Mouse (Mus musculus): ENCODE data around the gene Adprh. TPM values are rescaled to one million over a fixed set of nuclear protein-coding genes. Genes with fewer than 3 reads are reported as not detected.

Gene Adprh
- polyA plus RNA-seq, 1 experiment from 2014 or later, result 152 TPM

GRCm38 (mm10) chr16:38462161-38462560, 9.7 kb upstream of the Adprh start:
- Histone ChIP-seq H3K36me3 (replicated peaks) (no peaks in the 10 kb centered on the region), H3K27me3 (replicated peaks) (no peaks in the 10 kb centered on the region), H3K4me1 (no peaks in the 10 kb centered on the region), H3K4me3 (no peak overlapping the region), H3K9ac (no peak overlapping the region), H3K9me3 (no peaks in the 10 kb centered on the region), H3K27ac (no peak overlapping the region), H3K4me2 (no peak overlapping the region)
- no peak for ATAC-seq (replicated peaks)
- 88% methylated on average over 7 of the region's 7 CpGs for WGBS

GRCm38 (mm10) chr16:38461749-38462148, 9.2 kb upstream of the Adprh start:
- Histone ChIP-seq H3K4me1 (no peaks in the 10 kb centered on the region), H3K9me3 (no peaks in the 10 kb centered on the region), H3K4me3 (no peak overlapping the region), H3K27me3 (replicated peaks) (no peaks in the 10 kb centered on the region), H3K9ac (no peak overlapping the region), H3K27ac (no peak overlapping the region), H3K36me3 (replicated peaks) (no peaks in the 10 kb centered on the region), H3K4me2 (no peak overlapping the region)
- ATAC-seq (replicated peaks), result no peak
- 84% methylated on average over 8 of the region's 8 CpGs for WGBS

DNA sequence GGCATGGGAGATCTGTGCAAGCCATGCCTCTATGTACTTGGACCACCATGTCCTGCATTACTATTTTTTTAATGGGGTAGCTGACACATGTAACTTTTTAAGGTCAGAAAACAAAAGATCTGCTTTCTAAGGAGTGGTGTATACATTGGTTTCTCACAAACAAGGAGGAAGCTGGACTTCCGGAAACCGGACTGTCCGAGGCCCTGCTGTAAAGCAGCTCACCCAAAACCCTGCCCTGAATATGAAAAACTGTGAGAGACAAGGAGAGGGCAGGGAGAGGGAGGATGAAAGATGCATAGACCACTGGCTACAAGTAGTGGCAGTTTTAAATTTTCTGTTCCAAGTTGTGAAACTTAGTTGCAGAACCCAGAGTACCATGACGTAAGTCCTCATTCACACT, 7.5 kb upstream of the Adprh start:
- Histone ChIP-seq H3K4me1 (no peaks in the 10 kb centered on the region), H3K36me3 (replicated peaks) (no peaks in the 10 kb centered on the region), H3K9me3 (no peaks in the 10 kb centered on the region), H3K4me2 (no peak overlapping the region), H3K4me3 (no peak overlapping the region), H3K9ac (no peak overlapping the region), H3K27ac (no peak overlapping the region), H3K27me3 (replicated peaks) (no peaks in the 10 kb centered on the region)
- WGBS, result 86% methylated on average over 4 of the region's 4 CpGs
- ATAC-seq (replicated peaks), result no peak

DNA sequence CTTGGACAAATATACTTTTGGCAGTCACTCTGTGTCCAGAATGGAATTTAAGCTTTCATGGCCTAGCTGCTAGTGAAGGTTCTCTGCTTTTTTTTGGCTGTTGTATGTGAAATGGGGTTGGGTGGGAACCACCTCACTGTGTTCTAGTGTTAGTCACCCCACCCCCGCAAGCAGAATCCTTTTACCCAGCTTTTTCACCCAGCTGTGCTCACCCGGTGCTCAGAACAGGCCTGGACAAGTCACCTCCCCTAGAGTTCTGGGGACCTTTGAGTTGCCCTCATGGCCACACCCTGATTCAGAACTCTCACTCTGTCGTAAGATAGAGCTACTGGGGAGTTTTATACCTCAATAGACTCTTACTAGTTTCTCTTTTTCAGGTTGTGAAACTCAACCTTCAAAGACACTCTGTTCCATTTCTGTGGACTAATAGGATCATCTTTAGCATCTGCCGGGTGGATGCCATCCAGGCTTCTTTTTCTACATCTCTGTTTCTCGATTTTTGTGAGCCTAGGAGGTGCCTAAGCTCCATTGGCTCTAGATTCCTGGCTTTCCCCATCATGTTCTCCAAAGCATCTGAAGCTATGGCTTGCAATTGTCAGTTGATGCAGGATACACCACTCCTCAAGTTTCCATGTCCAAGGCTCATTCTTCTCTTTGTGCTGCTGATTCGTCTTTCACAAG, 6.2 kb upstream of the Adprh start:
- H3K4me1 ChIP-seq, result no peaks in the 10 kb centered on the region
- H3K9me3 ChIP-seq, result no peaks in the 10 kb centered on the region
- no peak overlapping the region for H3K27ac ChIP-seq
- H3K9ac ChIP-seq, result no peak overlapping the region
- no peak overlapping the region for H3K4me2 ChIP-seq
- WGBS, result 77% methylated on average over 6 of the region's 6 CpGs
- H3K4me3 ChIP-seq, result no peak overlapping the region
- H3K36me3 ChIP-seq (replicated peaks), result no peaks in the 10 kb centered on the region
- H3K27me3 ChIP-seq (replicated peaks), result no peaks in the 10 kb centered on the region
- ATAC-seq (replicated peaks), result no peak

DNA sequence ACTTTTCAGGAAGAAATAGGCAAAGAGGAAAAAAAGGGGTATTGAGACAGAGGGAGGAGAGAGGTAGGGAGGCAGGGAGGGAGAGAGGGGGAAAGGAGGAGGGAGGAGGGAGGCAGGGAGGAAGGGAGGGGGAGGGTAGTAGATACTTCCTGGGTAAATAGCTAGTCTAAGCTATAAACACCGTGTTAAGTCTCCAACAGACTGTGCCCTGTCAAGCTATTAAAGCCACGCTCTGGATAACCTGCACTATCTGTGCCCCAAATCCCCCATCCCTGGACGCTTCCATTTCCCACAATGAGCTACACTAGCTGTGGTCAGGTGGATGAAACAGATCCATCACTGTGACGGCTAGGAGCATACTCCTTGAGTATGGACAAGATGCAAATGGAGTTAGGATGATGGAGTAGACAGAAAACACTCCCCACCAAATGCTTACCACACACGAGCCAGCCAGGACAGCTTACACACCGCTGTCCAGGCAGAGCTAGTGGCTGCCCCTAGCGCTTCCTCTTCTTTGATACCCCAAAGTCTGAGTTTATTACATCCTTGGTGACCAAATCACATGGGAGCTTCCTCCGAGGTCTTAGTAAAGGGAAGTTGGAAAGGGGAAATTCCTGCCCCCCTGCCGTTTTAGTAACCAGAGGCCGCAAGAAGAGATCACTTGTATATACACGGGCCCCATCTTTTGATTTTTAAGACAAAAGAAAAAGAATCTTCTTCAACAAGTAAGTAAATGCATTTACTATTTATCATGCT, 4.5 kb upstream of the Adprh start:
- Histone ChIP-seq H3K27ac (no peak overlapping the region), H3K4me3 (no peak overlapping the region), H3K4me1 (peaks cover 1% of the 10 kb centered on the region), H3K9ac (no peak overlapping the region), H3K4me2 (no peak overlapping the region), H3K9me3 (no peaks in the 10 kb centered on the region), H3K27me3 (replicated peaks) (no peaks in the 10 kb centered on the region), H3K36me3 (replicated peaks) (no peaks in the 10 kb centered on the region)
- no peak for ATAC-seq (replicated peaks)
- WGBS, result 66% methylated on average over 11 of the region's 11 CpGs

DNA sequence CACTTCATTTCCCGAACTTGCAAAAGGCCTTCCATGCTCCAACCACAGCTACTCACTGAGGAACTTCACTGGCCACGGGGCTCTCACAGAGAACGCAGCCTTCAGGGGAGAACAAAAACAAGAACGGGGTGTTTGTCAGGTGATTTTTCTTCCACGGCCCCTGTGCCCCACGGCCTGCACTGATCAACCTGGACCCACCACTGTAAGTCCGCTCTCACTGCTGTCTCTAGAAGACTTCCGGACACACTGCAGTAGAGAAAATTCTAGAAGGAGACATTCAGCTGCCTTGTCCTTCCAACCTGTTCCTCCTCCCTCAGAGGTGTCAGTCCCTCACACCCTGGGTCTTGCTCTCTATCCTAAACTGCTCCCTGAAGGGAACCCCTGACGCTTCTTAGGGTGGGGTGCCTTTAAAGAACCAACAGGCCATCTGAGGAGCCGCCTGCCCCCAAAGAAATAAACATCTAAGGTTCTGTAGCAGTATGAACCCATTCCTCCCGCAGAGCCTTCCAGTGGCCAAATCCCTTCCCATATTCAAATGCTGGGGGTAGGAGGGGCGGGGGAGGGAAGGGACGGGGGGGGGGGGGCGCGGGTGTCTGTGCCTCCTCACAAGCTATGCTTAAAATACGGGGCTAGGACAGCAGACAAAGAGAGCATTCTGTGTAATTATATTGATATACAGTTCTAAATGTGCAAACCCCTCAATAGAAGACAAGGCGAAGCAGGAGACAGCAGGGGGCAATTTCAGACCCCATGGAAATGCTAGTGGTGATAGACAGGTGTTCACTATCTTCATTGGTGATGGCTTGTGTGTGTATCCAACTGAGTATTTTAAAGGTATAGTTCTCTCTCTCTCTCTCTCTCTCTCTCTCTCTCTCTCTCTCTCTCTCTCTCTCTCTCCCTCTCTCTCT, 3.3 kb upstream of the Adprh start, which contains the start of gene Cd80:
Cd80 (plus strand) TSS at position 51 of the 908 bp plus-strand sequence.
- no peaks in the 10 kb centered on the region for H3K9me3 ChIP-seq
- ATAC-seq (replicated peaks), result no peak
- H3K9ac ChIP-seq, result no peak within 1 kb of the TSS
- no peak within 1 kb of the TSS for H3K4me3 ChIP-seq
- no peaks in the 10 kb centered on the region for H3K36me3 ChIP-seq (replicated peaks)
- peaks cover 12% of the 10 kb centered on the region for H3K4me1 ChIP-seq
- 69% methylated on average over 17 of the region's 17 CpGs for WGBS
- H3K27ac ChIP-seq, result no peak within 1 kb of the TSS
- no peak within 1 kb of the TSS for H3K4me2 ChIP-seq
- H3K27me3 ChIP-seq (replicated peaks), result no peaks in the 10 kb centered on the region

DNA sequence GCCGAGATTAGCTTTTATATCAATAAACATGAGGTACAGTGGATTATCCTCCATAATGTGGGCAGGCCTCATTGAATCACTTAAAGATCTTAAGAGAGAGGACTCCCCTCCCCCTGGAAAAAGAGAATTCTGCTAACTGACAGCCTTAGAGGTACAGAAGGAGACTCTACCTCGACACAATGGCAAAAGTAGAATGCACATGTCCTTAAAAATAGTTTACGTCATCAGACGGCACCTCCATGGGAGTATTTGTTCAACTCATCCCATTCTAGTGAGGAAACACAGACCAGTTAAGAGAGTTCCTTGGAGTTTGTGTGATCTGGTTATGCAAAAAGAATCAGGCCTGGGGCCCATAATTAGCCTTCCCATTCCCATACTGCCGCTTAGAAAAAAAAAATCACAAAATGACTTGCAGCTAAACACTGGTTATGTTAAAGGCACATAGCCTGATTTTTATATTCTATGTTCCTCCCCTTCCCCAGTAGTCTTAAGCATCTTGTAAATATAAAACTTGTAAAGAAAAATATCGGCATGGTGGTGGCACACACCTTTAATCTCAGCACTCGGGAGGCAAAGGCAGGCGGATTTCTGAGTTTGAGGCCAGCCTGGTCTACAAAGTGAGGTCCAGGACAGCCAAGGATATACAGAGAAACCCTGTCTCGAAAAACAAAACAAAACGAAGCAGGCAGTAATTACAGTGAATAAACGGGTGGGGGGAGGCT, 2.2 kb upstream of the Adprh start:
- 79% methylated on average over 11 of the region's 11 CpGs for WGBS
- Histone ChIP-seq H3K27ac (no peak overlapping the region), H3K27me3 (replicated peaks) (no peaks in the 10 kb centered on the region), H3K4me1 (peaks cover 20% of the 10 kb centered on the region), H3K9me3 (no peaks in the 10 kb centered on the region), H3K4me2 (no peak overlapping the region), H3K4me3 (no peak overlapping the region), H3K36me3 (replicated peaks) (no peaks in the 10 kb centered on the region), H3K9ac (no peak overlapping the region)
- ATAC-seq (replicated peaks), result no peak

GRCm38 (mm10) chr16:38453952-38454351, 1.4 kb upstream of the Adprh start:
- no peaks in the 10 kb centered on the region for H3K27me3 ChIP-seq (replicated peaks)
- H3K9ac ChIP-seq, result no peak overlapping the region
- 90% methylated on average over 4 of the region's 4 CpGs for WGBS
- no peak overlapping the region for H3K4me3 ChIP-seq
- H3K27ac ChIP-seq, result no peak overlapping the region
- no peaks in the 10 kb centered on the region for H3K36me3 ChIP-seq (replicated peaks)
- H3K9me3 ChIP-seq, result no peaks in the 10 kb centered on the region
- no peak for ATAC-seq (replicated peaks)
- H3K4me1 ChIP-seq, result peaks cover 20% of the 10 kb centered on the region
- H3K4me2 ChIP-seq, result no peak overlapping the region

- Histone ChIP-seq H3K4me1 (peaks cover 20% of the 10 kb centered on the region), H3K4me2 (peak overlapping the region; percentile 78), H3K4me3 (peak overlapping the region; percentile 72), H3K36me3 (replicated peaks) (0 out of 2 replicates have a peak, but pooled peaks cover 2% of the 10 kb centered on the region), H3K9me3 (no peaks in the 10 kb centered on the region), H3K9ac (peak overlapping the region; percentile 77), H3K27ac (peak overlapping the region; percentile 82), H3K27me3 (replicated peaks) (no peaks in the 10 kb centered on the region)
- no peak for ATAC-seq (replicated peaks)
- WGBS, result 30% methylated on average over 3 of the region's 3 CpGs
Measured at GRCm38 (mm10) chr16:38453203-38453553, 675 bp upstream of the Adprh start.

DNA sequence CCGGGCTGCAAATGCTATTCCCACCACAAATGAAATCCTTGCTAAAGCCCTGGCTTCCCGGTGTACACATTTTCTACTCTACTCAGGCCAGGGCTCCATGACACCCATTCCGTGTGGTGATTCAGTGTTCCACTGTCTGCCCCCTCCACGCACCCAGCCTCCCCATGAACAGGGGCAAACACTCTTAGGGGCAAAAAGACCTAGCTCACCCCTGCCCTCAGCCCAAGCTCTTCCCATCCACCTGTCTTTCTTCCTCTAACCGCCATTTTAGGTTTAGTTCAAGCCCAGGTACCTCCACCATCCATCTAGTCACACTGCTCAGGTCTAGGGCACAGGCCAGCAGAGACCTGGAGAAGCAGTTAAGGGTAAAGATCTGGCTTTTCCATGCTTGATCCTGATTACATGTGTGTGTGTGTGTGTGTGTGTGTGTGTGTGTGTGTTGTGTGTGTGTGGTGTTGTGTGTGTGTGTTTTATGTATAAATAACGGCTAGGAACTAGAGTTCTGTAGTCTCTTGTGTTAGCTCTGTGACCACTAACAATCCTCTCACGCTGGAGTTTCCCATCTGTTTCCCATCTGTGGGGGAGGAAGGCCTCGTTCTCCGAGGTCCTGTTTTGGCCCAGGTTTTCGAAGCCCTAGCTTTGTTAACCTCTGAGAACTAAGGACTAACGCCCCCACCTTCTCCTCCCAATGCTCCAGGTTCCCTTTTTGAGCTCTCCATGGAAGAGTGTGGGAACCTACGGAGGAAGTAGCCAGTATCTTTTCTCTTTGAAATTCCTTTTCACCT, 890 bp downstream of the Adprh start:
- WGBS, result 49% methylated on average over 12 of the region's 12 CpGs
- no peak for ATAC-seq (replicated peaks)
- H3K27ac ChIP-seq, result peak overlapping the region; percentile 82

GRCm38 (mm10) chr16:38450707-38451106, 1.8 kb downstream of the Adprh start:
- no peak for ATAC-seq (replicated peaks)
- no peak overlapping the region for H3K27ac ChIP-seq

More for the DNA sequence above, 890 bp downstream of the Adprh start:
- H3K9me3 ChIP-seq, result no peaks in the 10 kb centered on the region
- H3K36me3 ChIP-seq (replicated peaks), result peaks cover 16% of the 10 kb centered on the region
- peak overlapping the region; percentile 72 for H3K4me3 ChIP-seq
- peaks cover 20% of the 10 kb centered on the region for H3K4me1 ChIP-seq
- H3K4me2 ChIP-seq, result peak overlapping the region; percentile 78
- H3K9ac ChIP-seq, result peak overlapping the region; percentile 77
- no peaks in the 10 kb centered on the region for H3K27me3 ChIP-seq (replicated peaks)

More at GRCm38 (mm10) chr16:38450707-38451106, 1.8 kb downstream of the Adprh start:
- H3K36me3 ChIP-seq (replicated peaks), result peaks cover 24% of the 10 kb centered on the region
- H3K4me1 ChIP-seq, result peaks cover 20% of the 10 kb centered on the region
- no peak overlapping the region for H3K4me3 ChIP-seq
- H3K9ac ChIP-seq, result no peak overlapping the region
- WGBS, result 83% methylated on average over 7 of the region's 7 CpGs
- no peaks in the 10 kb centered on the region for H3K9me3 ChIP-seq
- H3K27me3 ChIP-seq (replicated peaks), result no peaks in the 10 kb centered on the region
- no peak overlapping the region for H3K4me2 ChIP-seq

All from midbrain, embryonic 15.5 days (tissue).